Comparison of ENCODE assay signal across 8 mouse cellular contexts in the genomic region with DNA sequence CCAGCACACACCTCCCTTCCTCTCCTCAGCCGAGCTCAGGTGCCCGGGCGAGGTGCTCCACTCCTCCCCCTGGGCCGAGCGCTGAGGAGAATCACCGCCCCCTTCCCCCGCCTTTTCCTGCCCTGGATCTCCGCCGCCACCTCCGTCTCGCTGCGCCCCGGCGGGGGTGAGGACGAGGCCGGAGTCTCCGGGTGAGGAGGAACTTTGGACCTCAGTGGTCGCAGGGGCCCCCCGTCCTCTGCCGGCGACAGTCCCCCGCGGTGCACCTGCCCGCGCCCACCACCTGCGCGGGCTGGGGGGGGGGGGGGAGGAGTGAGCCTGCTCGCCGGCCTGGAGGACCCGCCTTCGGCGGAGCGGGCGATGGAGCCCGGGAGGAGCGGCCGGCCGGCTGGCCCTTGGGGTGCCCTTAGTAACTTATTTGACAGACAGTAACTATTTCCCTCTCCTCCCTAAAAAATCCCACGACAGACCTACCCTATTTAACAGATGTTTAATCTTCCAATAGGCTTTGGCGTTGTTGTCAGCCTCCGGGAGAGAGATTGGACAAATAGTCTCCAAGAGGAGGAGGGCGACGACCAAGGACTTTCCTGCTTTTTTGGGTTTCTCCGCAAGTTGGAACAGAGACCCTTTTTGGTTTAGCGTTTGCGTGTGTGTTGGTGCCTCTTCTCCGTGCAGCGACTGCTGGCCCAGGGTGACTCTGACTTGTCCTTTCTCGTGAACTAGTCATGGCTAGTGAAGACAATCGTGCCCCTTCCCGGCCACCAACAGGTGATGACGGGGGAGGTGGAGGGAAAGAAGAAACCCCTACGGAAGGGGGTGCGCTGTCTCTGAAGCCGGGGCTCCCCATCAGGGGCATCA. TPM values are rescaled to one million over a fixed set of nuclear protein-coding genes. Genes with fewer than 3 reads are reported as not detected.
A peak's percentile ranks its signal among the peaks of the same experiment; 100 is the strongest.
DNase-seq lines count a peak whose midpoint lies in the region; ATAC-seq and TF ChIP-seq lines count a peak whose summit lies in the region.

Gene Lrba (plus strand): TSS at position 117 of the 858 bp plus-strand sequence.

- H3K4me2 ChIP-seq in forebrain, embryonic 16.5 days (ENCODE audit: low read length), result peak within 1 kb of the TSS; percentile 85
- H3K4me2 ChIP-seq in lung, embryonic 15.5 days, result peak within 1 kb of the TSS; percentile 91

- H3K27ac ChIP-seq in forebrain, embryonic 16.5 days (ENCODE audit: low read length), result peak within 1 kb of the TSS; percentile 92
- peak within 1 kb of the TSS; percentile 99 for H3K27ac ChIP-seq in layer of hippocampus, adult 2 months
- peak within 1 kb of the TSS; percentile 96 for H3K27ac ChIP-seq in lung, embryonic 15.5 days
- H3K27ac ChIP-seq in thymus, adult 2 months (ENCODE audit: control insufficient read depth, insufficient read depth, low read length), result peak within 1 kb of the TSS; percentile 70

- peak within 1 kb of the TSS; percentile 94 for H3K4me3 ChIP-seq in forebrain, embryonic 16.5 days (replicated peaks; ENCODE audit: low read length)
- H3K4me3 ChIP-seq in layer of hippocampus, adult 2 months, result peak within 1 kb of the TSS; percentile 100
- peak within 1 kb of the TSS; percentile 70 for H3K4me3 ChIP-seq in lung, embryonic 15.5 days
- peak within 1 kb of the TSS; percentile 88 for H3K4me3 ChIP-seq in thymus, adult 2 months (ENCODE audit: control insufficient read depth, insufficient read depth, low read length)

- under 1% methylated on average over 51 of the region's 55 CpGs for WGBS in forebrain, embryonic 16.5 days
- WGBS in lung, embryonic 15.5 days, result 1% methylated on average over 48 of the region's 55 CpGs
- WGBS in thymus, adult 2 months, result under 1% methylated on average over 55 of the region's 55 CpGs

- H3K9me3 ChIP-seq in forebrain, embryonic 16.5 days (ENCODE audit: control insufficient read depth, low read length), result no peaks in the 10 kb centered on the region
- H3K9me3 ChIP-seq in lung, embryonic 15.5 days, result no peaks in the 10 kb centered on the region

- peak; percentile 61 for DNase-seq in ES-CJ7 (ENCODE audit: low read depth, low spot score)
- peak; percentile 82 for DNase-seq in cerebellum, adult 11 months
- DNase-seq in heart, postnatal 25 days (ENCODE audit: low spot score), result peak; percentile 50
- DNase-seq in layer of hippocampus, adult 2 months (ENCODE audit: low spot score in 2 of 2), result peak; percentile 46 to 59
- DNase-seq in ovary, adult 18-20 months (ENCODE audit: low spot score), result peak; percentile 56
- peak; percentile 90 for DNase-seq in thymus, adult 2 months

- H3K9ac ChIP-seq in forebrain, embryonic 16.5 days (replicated peaks; ENCODE audit: low read depth, low read length), result peak within 1 kb of the TSS; percentile 95
- H3K9ac ChIP-seq in lung, embryonic 15.5 days, result peak within 1 kb of the TSS; percentile 71

- H3K27me3 ChIP-seq in forebrain, embryonic 16.5 days (replicated peaks; ENCODE audit: control insufficient read depth, insufficient read depth, low read length), result no peaks in the 10 kb centered on the region
- 0 out of 2 replicates have a peak, but pooled peaks cover 7% of the 10 kb centered on the region for H3K27me3 ChIP-seq in lung, embryonic 15.5 days
- H3K27me3 ChIP-seq in thymus, adult 2 months (ENCODE audit: control insufficient read depth, insufficient read depth, low read length), result no peaks in the 10 kb centered on the region

- intact Hi-C loops in heart, postnatal 25 days (cut with DNase I), result no loop called here

- peak; percentile 20; the same call in 1 of the 2 replicates for TF ChIP-seq POLR2A in thymus, adult 2 months (IDR thresholded peaks at IDR 0.05; ENCODE audit: control insufficient read depth, extremely low read depth, insufficient read depth, low read length, poor library complexity)

- peak; percentile 75 for ATAC-seq in forebrain, embryonic 16.5 days
- peak; percentile 90 for ATAC-seq in lung, embryonic 15.5 days (ENCODE audit: borderline replicate concordance, extremely low read depth, low FRiP score, low TSS enrichment)

- no peak for TF ChIP-seq CTCF in layer of hippocampus, adult 2 months (conservative IDR thresholded peaks at IDR 0.05)
- no peak for TF ChIP-seq CTCF in thymus, adult 2 months (IDR thresholded peaks at IDR 0.05; ENCODE audit: borderline replicate concordance, control insufficient read depth, extremely low read depth, insufficient read depth, low read length, poor library complexity)

- no peaks in the 10 kb centered on the region for H3K36me3 ChIP-seq in forebrain, embryonic 16.5 days (ENCODE audit: control insufficient read depth, insufficient read depth)
- no peaks in the 10 kb centered on the region for H3K36me3 ChIP-seq in lung, embryonic 15.5 days
- H3K36me3 ChIP-seq in thymus, adult 2 months (ENCODE audit: control insufficient read depth, insufficient read depth, low read length), result no peaks in the 10 kb centered on the region

- H3K4me1 ChIP-seq in forebrain, embryonic 16.5 days (replicated peaks; ENCODE audit: control insufficient read depth, insufficient read depth, low read length), result peaks cover 6% of the 10 kb centered on the region
- H3K4me1 ChIP-seq in lung, embryonic 15.5 days, result 0 out of 2 replicates have a peak, but pooled peaks cover 7% of the 10 kb centered on the region
- peaks cover 8% of the 10 kb centered on the region for H3K4me1 ChIP-seq in thymus, adult 2 months (replicated peaks; ENCODE audit: control insufficient read depth, insufficient read depth, low read length)

RNA-seq across cellular contexts. Expression of gene Lrba, which starts in this region (rescaled TPM):
- 2.0 and 2.3 TPM in 2 replicates for polyA plus RNA-seq in forebrain, embryonic 16.5 days (2015; fragmentation: Nextera tagmentation; extraction: Ambion mirVana)
- total RNA-seq in heart, postnatal 25 days (2021), result 10 to 100 TPM; 17.4 to 23.1 TPM
- total RNA-seq in layer of hippocampus, adult 2 months (2021), result 10 to 100 TPM; 28.8 to 32.7 TPM
- polyA plus RNA-seq in lung, embryonic 15.5 days (2015; fragmentation: Nextera tagmentation; extraction: Ambion mirVana), result 2.9 and 3.2 TPM in 2 replicates
- polyA plus RNA-seq in thymus, adult 2 months (2012; rRNA removed), result 13.7 and 14.5 TPM in 2 replicates

Comparison
In these comparisons a context has a peak if more than half of its experiments do, and no peak if none do; other contexts are left out.
1. Peak in every context shown above with its lines: DNase-seq, ATAC-seq, H3K4me3 ChIP-seq and H3K27ac ChIP-seq.